Mouse (Mus musculus) 3134 (cell line): ENCODE data around the gene Dnajb12.

Source experiments
- DNase-seq: peaks from one replicate; pipeline ENCODE4 v3.0.0-alpha.2; 2011; ENCODE audit warnings: low spot score; ENCODE audit not compliant: insufficient read length; ENCODE audit errors: extremely low read depth

Dnajb12 gene

GRCm38 (mm10) chr10:59895460-59896186 is 16.3 kb downstream of the Dnajb12 start:
- no peak for DNase-seq

- DNase-seq, result no peak
Observed at GRCm38 (mm10) chr10:59896211-59896610, 16.9 kb downstream of the Dnajb12 start.

- DNase-seq, result peak; percentile 77
Observed at GRCm38 (mm10) chr10:59896911-59897331, 17.6 kb downstream of the Dnajb12 start.

GRCm38 (mm10) chr10:59897511-59897910 is 18.2 kb downstream of the Dnajb12 start:
- DNase-seq, result peak; percentile 58

- DNase-seq, result no peak
Observed at GRCm38 (mm10) chr10:59898180-59898778, 18.9 kb downstream of the Dnajb12 start.

- DNase-seq, result no peak
Observed at GRCm38 (mm10) chr10:59898935-59899334, 19.6 kb downstream of the Dnajb12 start.

GRCm38 (mm10) chr10:59899341-59900173 is 20.2 kb downstream of the Dnajb12 start:
- DNase-seq, result peak; percentile 98

GRCm38 (mm10) chr10:59900174-59900435 is 20.7 kb downstream of the Dnajb12 start:
- DNase-seq, result no peak

- DNase-seq, result no peak
Observed at GRCm38 (mm10) chr10:59900939-59901338, 21.6 kb downstream of the Dnajb12 start.

GRCm38 (mm10) chr10:59901463-59901862 is 22.1 kb downstream of the Dnajb12 start:
- no peak for DNase-seq

GRCm38 (mm10) chr10:59901986-59902605 is 22.7 kb downstream of the Dnajb12 start:
- DNase-seq, result no peak

- DNase-seq, result no peak
Observed at GRCm38 (mm10) chr10:59902606-59902990, 23.2 kb downstream of the Dnajb12 start.

- no peak for DNase-seq
Observed at GRCm38 (mm10) chr10:59903170-59903569, 23.8 kb downstream of the Dnajb12 start.

- DNase-seq, result no peak
Observed at GRCm38 (mm10) chr10:59907080-59907609, 27.8 kb downstream of the Dnajb12 start.

GRCm38 (mm10) chr10:59907695-59908299 is 28.4 kb downstream of the Dnajb12 start:
- peak; percentile 93 for DNase-seq

GRCm38 (mm10) chr10:59908776-59909315 is 29.5 kb downstream of the Dnajb12 start:
- no peak for DNase-seq

- peak; percentile 95 for DNase-seq
Observed at GRCm38 (mm10) chr10:59909357-59909847, 30.0 kb downstream of the Dnajb12 start.

GRCm38 (mm10) chr10:59911091-59911490 is 31.7 kb downstream of the Dnajb12 start:
- no peak for DNase-seq

- no peak for DNase-seq
Observed at GRCm38 (mm10) chr10:59911561-59912198, 32.3 kb downstream of the Dnajb12 start.
